Mouse (Mus musculus) neural tube, embryonic 10.5 days (tissue): ENCODE results near the gene 3300002I08Rik.
A peak's percentile ranks its signal among the peaks of the same experiment; 100 is the strongest.
"Not testable (repeated sequence)": the region's sequence is repeated elsewhere in the genome, so short reads cannot be mapped to it uniquely, and the experiment has no call there.

ENCODE experiments used
- DNase-seq: peaks from one replicate; pipeline ENCODE4 v3.0.0-alpha.2; 2017; ENCODE audit warnings: low spot score; ENCODE audit errors: extremely low spot score

Gene 3300002I08Rik

DNA sequence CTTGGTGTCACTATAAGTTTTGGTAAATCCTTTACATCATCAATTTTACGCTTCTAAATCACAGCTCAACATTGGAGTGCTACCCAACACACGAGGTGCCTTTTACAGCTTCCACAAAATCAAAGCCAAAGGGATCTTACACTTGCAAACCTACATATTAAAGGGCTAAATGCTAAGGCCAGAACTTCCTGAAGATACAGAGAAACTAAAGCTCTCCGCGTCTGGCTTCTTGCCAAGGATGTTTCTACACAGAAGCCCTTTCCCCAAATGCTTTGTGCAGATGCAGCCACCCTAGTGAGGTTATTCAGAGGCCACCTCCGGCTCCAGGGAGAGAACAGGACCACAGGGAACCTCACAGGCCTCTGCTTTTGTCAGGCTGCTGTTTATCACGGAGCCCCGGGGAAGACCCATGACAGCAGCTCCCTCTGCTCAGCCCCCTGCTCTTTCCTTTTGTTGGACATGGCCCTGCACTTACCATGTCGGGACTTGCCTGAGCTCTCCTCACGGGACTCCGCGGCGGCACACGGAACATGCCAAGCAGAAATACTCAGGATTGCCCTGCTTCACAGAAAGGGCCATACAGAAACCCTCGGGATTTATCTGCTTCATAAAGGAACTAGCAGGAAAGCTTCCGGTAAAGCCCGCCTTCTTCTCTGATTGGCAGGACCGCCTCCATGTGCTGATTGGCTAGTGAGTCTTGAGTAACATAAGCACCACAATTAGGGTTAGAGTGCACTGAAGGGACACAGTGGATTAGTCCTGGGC lies at the start of gene 3300002I08Rik:
Gene 3300002I08Rik (minus strand): TSS at position 653 of the 765 bp plus-strand sequence.
- peak; percentile 81 for DNase-seq

DNA sequence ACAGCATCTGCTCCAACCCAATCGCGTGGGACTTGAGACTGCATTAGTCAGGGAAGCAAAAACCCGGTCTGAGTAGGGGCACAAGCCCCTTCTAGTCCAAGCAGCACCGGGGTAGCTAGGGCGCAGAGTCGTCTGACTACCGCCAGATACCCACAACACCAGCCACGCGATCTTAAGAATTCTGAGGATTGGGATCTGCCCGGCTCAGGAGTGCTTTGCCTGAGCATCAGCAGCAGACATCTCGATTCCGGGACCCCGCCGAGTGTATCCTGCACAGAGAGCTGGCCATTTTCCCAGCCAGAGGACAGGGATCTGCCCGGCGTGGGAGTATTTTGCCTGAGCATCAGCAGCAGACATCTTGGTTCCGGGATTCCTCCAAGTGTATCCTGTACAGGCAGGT lies 49.6 kb upstream of the 3300002I08Rik start:
- not testable (repeated sequence) for DNase-seq

DNA sequence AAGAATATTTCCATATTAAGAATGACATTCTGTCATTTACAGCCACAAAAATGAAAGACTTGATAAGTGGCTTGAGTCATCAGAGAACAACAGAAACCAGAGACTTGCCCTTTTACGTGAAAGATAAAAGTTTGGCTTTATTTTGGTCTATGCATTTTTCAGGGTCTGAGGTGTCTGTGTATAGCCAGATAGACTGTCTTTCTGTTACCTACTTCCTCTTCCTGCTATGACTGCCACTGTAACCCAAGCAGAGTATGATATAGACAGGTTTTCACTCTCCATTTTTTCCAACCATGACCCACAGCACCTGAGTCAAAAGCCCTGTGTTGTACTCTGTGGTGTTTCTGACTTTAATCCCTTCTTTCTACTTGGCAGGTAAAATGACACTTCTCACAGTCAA lies 27.6 kb upstream of the 3300002I08Rik start:
- no peak for DNase-seq

DNA sequence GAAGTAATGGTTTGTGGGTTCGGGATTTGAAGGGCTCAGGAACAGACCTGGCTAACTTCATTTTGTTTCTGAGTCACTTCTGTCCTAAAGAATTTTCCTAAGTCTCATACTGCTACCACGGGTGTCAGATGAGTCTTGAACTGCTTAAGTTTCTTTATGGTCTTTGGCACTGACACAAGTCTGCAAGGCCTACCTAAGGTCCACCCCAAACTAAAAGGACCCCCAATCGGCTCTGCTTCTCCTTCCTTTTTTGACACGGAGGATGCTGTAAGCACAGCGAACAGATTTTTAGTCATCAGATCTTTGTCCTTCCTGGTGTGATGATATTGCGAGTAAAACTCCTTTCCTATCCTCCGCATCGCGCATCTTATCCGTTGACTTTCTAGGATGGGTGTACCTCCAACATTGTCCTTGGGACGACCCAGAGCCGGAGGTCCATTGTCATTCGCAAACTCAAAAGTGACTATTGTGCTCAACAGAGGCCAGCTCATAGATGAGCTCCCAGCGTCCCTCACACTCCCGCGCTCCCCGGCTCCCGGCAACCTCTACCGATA lies 23.1 kb upstream of the 3300002I08Rik start:
- not testable (repeated sequence) for DNase-seq

DNA sequence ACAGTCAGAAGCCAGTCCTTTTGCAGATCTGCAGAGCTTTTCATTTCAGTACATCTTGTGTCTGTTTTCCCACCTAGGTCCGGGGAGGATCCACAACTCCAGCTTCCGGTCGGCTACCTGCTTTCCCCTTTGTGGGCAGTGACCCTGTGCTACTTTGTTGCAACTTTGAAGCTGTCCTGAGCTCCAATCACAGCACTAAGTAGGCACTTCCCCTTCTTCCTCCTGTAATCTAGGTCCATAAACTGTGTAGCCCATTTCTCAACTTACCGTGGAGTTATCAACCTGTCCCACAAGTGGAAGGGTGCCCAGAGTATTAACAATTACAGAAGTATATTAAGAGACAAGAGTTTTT lies 289 bp upstream of the 3300002I08Rik start:
- DNase-seq: no peak

DNA sequence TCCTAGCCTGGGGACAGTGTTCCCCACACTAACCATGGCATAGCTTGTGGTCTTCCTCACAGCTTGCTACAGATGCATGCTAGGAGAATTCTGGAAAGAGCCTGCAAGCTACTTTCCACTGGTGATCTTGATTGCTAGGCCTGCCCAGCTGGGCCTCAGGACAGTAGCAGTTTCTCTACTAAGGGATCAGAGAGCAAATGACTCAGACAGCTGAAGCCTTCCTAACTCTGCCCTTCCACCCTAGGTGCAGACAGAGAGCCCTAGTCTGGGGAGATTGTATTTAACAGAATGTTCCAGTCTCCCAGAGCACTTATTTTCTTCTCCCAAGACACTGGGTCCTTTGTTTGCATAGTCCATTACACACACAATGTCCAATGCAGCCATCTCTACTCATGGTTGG lies 5.4 kb downstream of the 3300002I08Rik start:
- not testable (repeated sequence) for DNase-seq

DNA sequence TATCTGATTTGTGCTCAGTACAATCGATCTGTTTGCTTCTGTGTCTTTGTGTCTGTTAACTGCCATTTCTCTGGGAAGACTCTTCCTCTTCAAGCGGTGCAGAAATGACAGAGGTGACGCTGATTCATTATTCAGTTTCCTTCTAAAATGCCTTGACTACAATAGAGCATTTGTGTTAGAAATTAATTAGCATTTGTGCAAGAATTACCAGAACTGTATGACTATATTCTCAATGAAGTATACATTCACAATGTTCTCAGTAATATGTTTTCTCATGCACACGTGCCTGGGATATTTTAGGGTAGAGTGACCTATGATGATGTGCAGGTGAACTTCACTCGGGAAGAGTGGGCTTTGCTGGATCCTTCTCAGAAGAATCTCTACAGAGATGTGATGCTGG lies 39.2 kb downstream of the 3300002I08Rik start, which contains the start of gene Gm10130:
Gene Gm10130 (plus strand): TSS at position 301 of the 400 bp plus-strand sequence.
- no peak for DNase-seq

DNA sequence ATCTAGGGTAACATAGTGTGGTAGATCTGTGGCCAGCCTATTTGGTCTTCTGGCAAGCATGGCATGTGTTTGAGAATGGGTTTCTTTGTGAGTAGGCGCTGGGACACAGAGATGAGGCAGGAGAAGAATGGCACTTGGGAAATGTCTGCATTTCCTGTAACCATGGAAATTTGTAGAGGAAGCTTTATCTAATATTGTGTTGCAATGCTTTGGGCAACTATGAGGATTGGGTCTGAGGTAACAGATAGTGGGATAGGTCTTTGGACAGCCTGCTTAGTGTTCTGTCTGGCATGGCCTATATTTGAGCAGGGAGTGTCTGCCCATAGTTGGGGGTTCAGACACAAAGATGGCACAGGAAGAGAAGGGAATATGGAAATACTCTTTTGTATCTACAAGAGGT lies 43.6 kb downstream of the 3300002I08Rik start:
- no peak for DNase-seq

DNA sequence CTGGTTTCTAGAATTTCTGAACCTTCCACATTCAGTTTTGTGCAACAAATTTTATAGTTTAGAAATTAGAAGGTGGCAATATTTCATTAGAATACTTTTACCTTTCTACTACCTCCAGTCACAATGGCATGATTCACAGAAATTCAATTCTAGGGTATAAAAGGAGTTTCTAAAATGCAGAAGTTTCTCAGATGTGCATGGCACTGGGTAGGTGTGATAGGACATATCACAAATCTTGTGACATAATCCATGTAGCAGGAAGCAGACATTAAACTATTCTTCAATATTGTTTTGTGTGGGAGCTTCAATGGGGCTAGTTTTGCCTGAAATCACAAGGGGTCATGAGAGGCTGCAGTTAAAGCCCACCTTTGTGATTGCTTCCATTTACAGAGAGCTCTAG lies 46.4 kb downstream of the 3300002I08Rik start:
- DNase-seq: no peak

DNA sequence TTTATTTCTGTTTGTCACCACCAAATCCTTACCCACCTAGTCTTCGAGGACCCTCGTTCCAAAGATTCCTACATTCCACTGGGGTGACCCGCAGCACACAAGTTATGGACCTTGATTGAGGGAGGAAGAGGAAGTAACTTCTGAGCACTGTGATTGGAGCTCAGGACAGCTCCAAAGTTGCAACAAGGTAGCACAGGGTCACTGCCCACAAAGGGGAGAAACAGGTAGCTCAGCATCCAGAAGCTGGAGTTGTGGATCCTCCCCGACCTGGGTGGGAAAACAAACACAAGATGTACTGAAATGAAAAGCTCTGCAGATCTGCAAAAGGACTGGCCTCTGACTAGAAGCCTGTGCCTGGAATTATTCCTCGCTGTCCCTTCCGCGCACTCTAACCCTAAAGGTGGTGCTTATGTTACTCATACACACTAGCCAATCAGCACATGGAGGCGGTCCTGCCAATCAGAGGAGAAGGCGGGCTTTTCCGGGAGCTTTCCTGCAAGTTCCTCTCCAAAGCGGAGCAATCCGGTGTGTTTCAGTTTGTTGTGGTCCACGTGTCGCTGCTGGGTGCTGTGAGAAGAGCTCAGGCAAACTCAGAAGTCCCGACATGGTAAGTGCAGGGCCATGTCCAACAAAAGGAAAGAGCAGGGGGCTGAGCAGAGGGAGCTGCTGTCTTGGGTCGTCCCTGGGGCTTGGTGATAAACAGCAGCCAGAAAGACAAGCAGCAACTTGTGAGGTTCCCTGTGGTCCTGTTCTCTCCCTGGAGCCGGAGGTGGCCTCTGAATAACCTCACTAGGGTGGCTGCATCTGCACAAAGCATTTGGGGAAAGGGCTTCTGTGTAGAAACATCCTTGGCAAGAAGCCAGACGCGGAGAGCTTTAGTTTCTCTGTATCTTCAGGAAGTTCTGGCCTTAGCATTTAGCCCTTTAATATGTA lies 51.3 kb downstream of the 3300002I08Rik start:
- DNase-seq: peak; percentile 84

DNA sequence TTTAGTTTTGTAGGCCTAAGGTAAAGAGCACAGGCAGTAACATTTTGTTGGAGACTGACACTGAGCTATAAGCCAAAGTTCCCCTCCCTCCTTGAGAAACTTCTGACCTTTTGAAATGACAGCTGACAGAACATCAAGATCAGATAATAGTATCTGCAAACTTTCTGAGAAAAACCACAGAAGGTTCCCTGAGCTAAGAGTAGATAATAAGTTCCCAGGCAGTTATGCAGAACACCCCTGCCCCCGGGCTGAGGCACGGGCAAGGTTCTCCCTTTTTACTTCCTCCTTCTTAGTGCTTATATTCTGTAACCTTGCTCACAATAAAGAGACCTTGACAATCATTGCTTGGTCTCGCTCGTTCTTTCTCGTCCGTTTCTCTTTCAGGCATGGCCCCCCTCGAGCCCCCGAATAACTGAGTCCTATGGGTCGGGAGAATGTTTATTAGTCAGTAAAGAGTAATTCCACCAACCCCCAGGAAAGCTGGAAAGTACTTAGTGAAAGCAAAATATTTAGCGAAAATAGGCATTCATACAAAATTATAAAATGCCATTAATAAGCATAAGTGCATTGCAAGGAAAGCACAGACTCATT lies 55.3 kb downstream of the 3300002I08Rik start:
- no peak for DNase-seq

DNA sequence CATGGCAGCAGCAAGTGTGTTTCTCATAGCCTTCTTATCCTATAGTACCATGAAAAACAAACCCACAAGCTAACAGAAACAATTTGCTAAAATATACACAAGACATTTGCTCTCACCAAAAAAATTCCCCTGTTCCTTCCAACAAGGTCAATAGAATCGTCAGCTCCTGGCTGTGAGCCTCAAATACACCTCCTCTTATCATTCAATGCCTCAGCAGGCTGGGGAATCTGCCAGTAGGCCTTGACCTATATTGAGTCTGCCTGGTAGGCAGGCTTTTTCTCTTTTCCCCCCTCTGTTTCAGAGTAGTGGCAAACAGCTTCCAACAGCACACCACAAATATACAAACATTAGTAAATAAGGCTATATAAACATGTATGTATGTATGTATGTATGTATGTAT lies 63.5 kb downstream of the 3300002I08Rik start:
- no peak for DNase-seq

DNA sequence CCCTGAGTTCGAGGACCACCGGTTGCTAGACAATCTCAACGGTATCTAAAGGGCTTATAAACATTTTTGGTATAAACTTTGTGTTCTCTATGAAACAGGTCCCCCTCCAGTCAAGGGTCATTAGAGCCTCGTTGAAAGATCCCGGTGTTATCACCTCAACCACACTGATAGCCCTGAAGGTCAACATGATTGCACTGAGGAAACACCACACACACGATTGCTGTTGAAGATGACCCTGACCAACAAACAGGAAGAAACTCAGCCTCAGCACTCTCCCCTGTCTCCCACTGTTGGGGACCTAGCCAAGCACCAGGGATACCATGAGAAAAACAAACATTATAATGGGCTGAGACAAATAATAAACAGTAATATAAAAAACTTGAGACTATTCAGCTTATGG lies 68.9 kb downstream of the 3300002I08Rik start:
- no peak for DNase-seq
